Mouse (Mus musculus): Measurements from ENCODE around the gene Slc9c1.

- no peak for TF ChIP-seq CTCF (IDR thresholded peaks at IDR 0.05; ENCODE audit: control insufficient read depth, insufficient read depth, insufficient replicate concordance, low read depth, low read length)
- no peak for TF ChIP-seq POLR2A (IDR thresholded peaks at IDR 0.05; ENCODE audit: control insufficient read depth, low read depth, low read length)
These were observed 26.6 kb downstream of the Slc9c1 start for GRCm38 (mm10) chr16:45561747-45562146.

Measured in testis, adult 2 months (tissue).